Mouse (Mus musculus) liver, embryonic 14.5 days (tissue): ENCODE data around the gene Hivep3.

Experiments
- CTCF ChIP-seq: IDR thresholded peaks from 2 replicates; pipeline ENCODE4 v1.5.1; 2016; ENCODE audit warnings: antibody characterized with exemption, low read depth, control low read depth
- EP300 ChIP-seq: IDR thresholded peaks from 2 replicates; pipeline ENCODE4 v1.6.1; 2016; ENCODE audit warnings: antibody characterized with exemption, low read depth

DNA sequence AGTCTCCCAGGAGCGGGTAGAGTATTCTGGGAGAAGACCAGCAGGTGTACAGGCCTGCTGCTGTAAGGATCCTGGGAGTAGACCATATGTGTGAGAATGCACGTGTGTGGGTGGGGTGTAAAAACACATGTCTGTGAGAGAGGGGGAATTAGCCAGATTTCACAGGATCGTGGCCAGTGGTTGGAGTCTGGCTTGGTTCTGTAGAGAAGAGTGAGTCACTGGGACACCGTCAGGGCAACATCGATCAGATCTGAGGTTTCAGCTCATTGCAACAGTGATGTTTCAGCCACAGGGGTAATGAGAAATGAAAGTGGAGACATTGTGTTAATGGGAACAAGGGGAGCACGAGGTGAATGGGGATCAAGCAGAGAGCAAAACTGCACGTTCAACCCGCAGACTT is 189.4 kb downstream of the Hivep3 start:
- TF ChIP-seq CTCF = no peak
- no peak for TF ChIP-seq EP300
